Mouse (Mus musculus) MEL (cell line): Measurements from ENCODE around the gene Vegfb. TPM values are rescaled to one million over a fixed set of nuclear protein-coding genes. Genes with fewer than 3 reads are reported as not detected.

ENCODE experiments used
- DNase-seq: peaks from one replicate; pipeline ENCODE4 v3.0.0; 2011; ENCODE audit warnings: low read depth, low spot score
- H3K27ac ChIP-seq: 2 replicates; pipeline ENCODE4 v1.5.1; 2012; ENCODE audit warnings: low read depth, mild to moderate bottlenecking, control low read depth, low read length, moderate library complexity; ENCODE audit not compliant: control insufficient read depth
- H3K27me3 ChIP-seq, 2 experiments: fragments of 150-350 bp in 1 of 2; sonication (generic) in 1 of 2; 2 replicates each; pipeline ENCODE4 v1.6.1; 2012; ENCODE audit warnings: low read length in 2 of 2, mild to moderate bottlenecking in 2 of 2, improper control_type of control experiment in 1 of 2, moderate library complexity in 1 of 2; ENCODE audit not compliant: insufficient read depth in 2 of 2, control insufficient read depth in 1 of 2
- H3K36me3 ChIP-seq, 2 experiments: 2 replicates each; pipeline ENCODE4 v1.6.1; 2012 to 2014; ENCODE audit warnings: low read length in 2 of 2, improper control_type of control experiment in 1 of 2, inconsistent platforms in 1 of 2, mild to moderate bottlenecking in 1 of 2; ENCODE audit not compliant: insufficient read depth in 2 of 2, control insufficient read depth in 1 of 2
- H3K4me1 ChIP-seq, 2 experiments: fragments of 150-350 bp in 1 of 2; sonication (generic) in 1 of 2; 2 replicates each; pipeline ENCODE4 v1.6.1; 2012; ENCODE audit warnings: low read length in 2 of 2, improper control_type of control experiment in 1 of 2, mild to moderate bottlenecking in 1 of 2; ENCODE audit not compliant: insufficient read depth in 2 of 2, control insufficient read depth in 1 of 2
- H3K4me3 ChIP-seq, 2 experiments: fragments of 150-350 bp in 1 of 2; sonication (generic) in 1 of 2; 2 replicates each; pipeline ENCODE4 v1.5.1; 2012; ENCODE audit warnings: low read depth in 2 of 2, low read length in 2 of 2, mild to moderate bottlenecking in 2 of 2, moderate library complexity in 2 of 2, control low read depth in 1 of 2, improper control_type of control experiment in 1 of 2; ENCODE audit not compliant: control insufficient read depth in 1 of 2, insufficient read depth in 1 of 2
- H3K79me2 ChIP-seq: 2 replicates; pipeline ENCODE4 v1.6.1; 2012; ENCODE audit warnings: mild to moderate bottlenecking, low read length, moderate library complexity; ENCODE audit not compliant: control insufficient read depth, poor library complexity, insufficient read depth
- H3K9ac ChIP-seq: 2 replicates; pipeline ENCODE4 v1.6.1; 2012; ENCODE audit warnings: low read depth, mild to moderate bottlenecking, control low read depth, low read length, moderate library complexity; ENCODE audit not compliant: control insufficient read depth, poor library complexity, severe bottlenecking
- H3K9me3 ChIP-seq: fragments of 150-350 bp; sonication (generic); replicated peaks from 2 replicates; pipeline ENCODE4 v1.6.1; 2012; ENCODE audit warnings: mild to moderate bottlenecking, low read length, improper control_type of control experiment, moderate library complexity; ENCODE audit not compliant: insufficient read depth
- BHLHE40 ChIP-seq: IDR thresholded peaks from 2 replicates; pipeline ENCODE4 v1.6.1; 2012; ENCODE audit warnings: low read depth, mild to moderate bottlenecking, inconsistent platforms, low read length, improper control_type of control experiment, borderline replicate concordance
- CHD1 ChIP-seq: IDR thresholded peaks from 2 replicates; pipeline ENCODE4 v1.6.1; 2012; ENCODE audit warnings: low read depth, mild to moderate bottlenecking, inconsistent platforms, low read length, improper control_type of control experiment
- CHD2 ChIP-seq: IDR thresholded peaks from 2 replicates; pipeline ENCODE4 v1.6.1; 2011; ENCODE audit warnings: low read length, improper control_type of control experiment
- CTCF ChIP-seq, 3 experiments: IDR thresholded peaks in 2 of 3; conservative IDR thresholded peaks in 1 of 3; 2 replicates each; pipeline ENCODE4 v1.5.1; 2011 to 2012; ENCODE audit warnings: low read length in 3 of 3, low read depth in 2 of 3, mild to moderate bottlenecking in 2 of 3, improper control_type of control experiment in 1 of 3, inconsistent platforms in 1 of 3, mixed read lengths in 1 of 3, moderate library complexity in 1 of 3; ENCODE audit not compliant: control insufficient read depth in 1 of 3, insufficient read depth in 1 of 3, poor library complexity in 1 of 3, severe bottlenecking in 1 of 3
- E2F4 ChIP-seq: IDR thresholded peaks from 2 replicates; pipeline ENCODE4 v1.6.1; 2011; ENCODE audit warnings: low read depth, low read length, improper control_type of control experiment, borderline replicate concordance
- ELF1 ChIP-seq: IDR thresholded peaks from 2 replicates; pipeline ENCODE4 v1.6.1; 2014; ENCODE audit warnings: low read depth, mild to moderate bottlenecking, inconsistent platforms, low read length, improper control_type of control experiment, moderate library complexity
- EP300 ChIP-seq, 2 experiments: IDR thresholded peaks; 2 replicates each; pipeline ENCODE4 v1.6.1; 2011; ENCODE audit warnings: improper control_type of control experiment in 2 of 2, low read length in 2 of 2, low read depth in 1 of 2, mild to moderate bottlenecking in 1 of 2
- ETS1 ChIP-seq: IDR thresholded peaks from 2 replicates; pipeline ENCODE4 v1.6.1; 2012; ENCODE audit warnings: low read depth, mild to moderate bottlenecking, inconsistent platforms, low read length, improper control_type of control experiment, moderate library complexity
- GABPA ChIP-seq: IDR thresholded peaks from 2 replicates; pipeline ENCODE4 v1.6.1; 2012; ENCODE audit warnings: low read depth, mild to moderate bottlenecking, inconsistent platforms, low read length, improper control_type of control experiment, moderate library complexity
- HCFC1 ChIP-seq: IDR thresholded peaks from 2 replicates; pipeline ENCODE4 v1.6.1; 2012; ENCODE audit warnings: low read depth, mild to moderate bottlenecking, inconsistent platforms, low read length, improper control_type of control experiment, moderate library complexity
- JUND ChIP-seq: IDR thresholded peaks from 2 replicates; pipeline ENCODE4 v1.6.1; 2011; ENCODE audit warnings: low read depth, mild to moderate bottlenecking, improper control_type of control experiment, low read length
- KAT2A ChIP-seq: conservative IDR thresholded peaks from 2 replicates; pipeline ENCODE4 v1.6.1; 2012; ENCODE audit warnings: low read depth, low read length, improper control_type of control experiment, inconsistent platforms
- MAFK ChIP-seq: IDR thresholded peaks from 2 replicates; pipeline ENCODE4 v1.6.1; 2011; ENCODE audit warnings: low read depth, mild to moderate bottlenecking, low read length, improper control_type of control experiment, borderline replicate concordance
- MAX ChIP-seq: IDR thresholded peaks from 2 replicates; pipeline ENCODE4 v1.6.1; 2011; ENCODE audit warnings: low read length, improper control_type of control experiment
- MAZ ChIP-seq: IDR thresholded peaks from 2 replicates; pipeline ENCODE4 v1.6.1; 2012; ENCODE audit warnings: low read depth, mild to moderate bottlenecking, inconsistent platforms, low read length, improper control_type of control experiment
- MXI1 ChIP-seq: IDR thresholded peaks from 2 replicates; pipeline ENCODE4 v1.6.1; 2011; ENCODE audit warnings: mild to moderate bottlenecking, low read depth, low read length, improper control_type of control experiment
- MYB ChIP-seq: IDR thresholded peaks from 2 replicates; pipeline ENCODE4 v1.6.1; 2011; ENCODE audit warnings: mild to moderate bottlenecking, low read depth, low read length, improper control_type of control experiment
- MYC ChIP-seq: IDR thresholded peaks from 2 replicates; pipeline ENCODE4 v1.6.1; 2011; ENCODE audit warnings: low read depth, mild to moderate bottlenecking, low read length, improper control_type of control experiment, moderate library complexity
- NELFE ChIP-seq: IDR thresholded peaks from 2 replicates; pipeline ENCODE4 v1.6.1; 2011; ENCODE audit warnings: low read depth, low read length, improper control_type of control experiment
- POLR2A ChIP-seq, 2 experiments: IDR thresholded peaks; 2 replicates each; pipeline ENCODE4 v1.6.1; 2011 to 2012; ENCODE audit warnings: low read length in 2 of 2, mild to moderate bottlenecking in 2 of 2, control low read depth in 1 of 2, improper control_type of control experiment in 1 of 2, low read depth in 1 of 2, moderate library complexity in 1 of 2; ENCODE audit not compliant: control insufficient read depth in 1 of 2, insufficient read depth in 1 of 2, poor library complexity in 1 of 2
- POLR2AphosphoS2 ChIP-seq: IDR thresholded peaks from 2 replicates; pipeline ENCODE4 v1.6.1; 2011; ENCODE audit warnings: low read length, improper control_type of control experiment
- POLR2AphosphoS5 ChIP-seq: IDR thresholded peaks from 2 replicates; pipeline ENCODE4 v1.6.1; 2012; ENCODE audit warnings: low read depth, borderline replicate concordance, mild to moderate bottlenecking, inconsistent platforms, low read length, moderate library complexity, mixed read lengths
- RAD21 ChIP-seq: IDR thresholded peaks from 2 replicates; pipeline ENCODE4 v1.6.1; 2011; ENCODE audit warnings: mild to moderate bottlenecking, low read depth, low read length, improper control_type of control experiment
- RCOR1 ChIP-seq: IDR thresholded peaks from 2 replicates; pipeline ENCODE4 v1.6.1; 2012; ENCODE audit warnings: low read depth, mild to moderate bottlenecking, inconsistent platforms, low read length, improper control_type of control experiment
- SIN3A ChIP-seq: IDR thresholded peaks from 2 replicates; pipeline ENCODE4 v1.6.1; 2012; ENCODE audit warnings: low read length, improper control_type of control experiment, inconsistent platforms
- TAL1 ChIP-seq: IDR thresholded peaks from 2 replicates; pipeline ENCODE4 v1.6.1; 2012; ENCODE audit warnings: mild to moderate bottlenecking, inconsistent platforms, low read length, moderate library complexity, mixed read lengths
- TBP ChIP-seq: IDR thresholded peaks from 2 replicates; pipeline ENCODE4 v1.8.0; 2011; ENCODE audit warnings: low read depth, low read length, improper control_type of control experiment
- TCF12 ChIP-seq: IDR thresholded peaks from 2 replicates; pipeline ENCODE4 v1.6.1; 2014; ENCODE audit warnings: low read depth, mild to moderate bottlenecking, inconsistent platforms, low read length, improper control_type of control experiment, moderate library complexity
- UBTF ChIP-seq: IDR thresholded peaks from 2 replicates; pipeline ENCODE4 v1.6.1; 2012; ENCODE audit warnings: low read depth, mild to moderate bottlenecking, inconsistent platforms, low read length, improper control_type of control experiment, moderate library complexity, borderline replicate concordance; ENCODE audit not compliant: insufficient read depth
- USF1 ChIP-seq: IDR thresholded peaks from 2 replicates; pipeline ENCODE4 v1.6.1; 2014; ENCODE audit warnings: low read depth, mild to moderate bottlenecking, inconsistent platforms, low read length, improper control_type of control experiment, moderate library complexity
- USF2 ChIP-seq, 2 experiments: IDR thresholded peaks; 2 replicates each; pipeline ENCODE4 v1.6.1; 2011 to 2012; ENCODE audit warnings: improper control_type of control experiment in 2 of 2, low read length in 2 of 2, borderline replicate concordance in 1 of 2, inconsistent platforms in 1 of 2, low read depth in 1 of 2, mild to moderate bottlenecking in 1 of 2; ENCODE audit not compliant: insufficient read depth in 1 of 2
- ZC3H11A ChIP-seq: IDR thresholded peaks from 2 replicates; pipeline ENCODE4 v1.6.1; 2012; ENCODE audit warnings: low read depth, mild to moderate bottlenecking, inconsistent platforms, low read length, improper control_type of control experiment
- ZKSCAN1 ChIP-seq: IDR thresholded peaks from 2 replicates; pipeline ENCODE4 v1.6.1; 2012; ENCODE audit warnings: low read depth, mild to moderate bottlenecking, inconsistent platforms, low read length, improper control_type of control experiment, moderate library complexity
- ZMIZ1 ChIP-seq: IDR thresholded peaks from 2 replicates; pipeline ENCODE4 v1.6.1; 2012; ENCODE audit warnings: low read depth, mild to moderate bottlenecking, inconsistent platforms, low read length, improper control_type of control experiment, moderate library complexity
- ZNF384 ChIP-seq: IDR thresholded peaks from 2 replicates; pipeline ENCODE4 v1.6.1; 2012; ENCODE audit warnings: low read depth, mild to moderate bottlenecking, inconsistent platforms, low read length, improper control_type of control experiment
- polyA plus RNA-seq, 2 experiments: library from polyadenylated mRNA; stranded (reverse) in 1 of 2; unstranded in 1 of 2; fragments of >175 nt in 1 of 2; fragments of >200 nt in 1 of 2; gene quantifications; 2 replicates each; pipeline versions ENCODE4 v1.2.1 to v1.2.4; 2012; ENCODE audit warnings: low replicate concordance in 2 of 2, low read depth in 1 of 2; ENCODE audit not compliant: insufficient read length in 2 of 2, insufficient read depth in 1 of 2, missing spikeins in 1 of 2
- total RNA-seq: library from RNA; depleted of rRNA; stranded (reverse); fragments of 300-350 nt; gene quantifications from 2 replicates; pipeline ENCODE4 v1.2.3, GENCODE M21; 2012

The Vegfb gene
- total and polyA plus RNA-seq, 3 experiments: 11.2 to 67.6 TPM; not detected in 1

DNA sequence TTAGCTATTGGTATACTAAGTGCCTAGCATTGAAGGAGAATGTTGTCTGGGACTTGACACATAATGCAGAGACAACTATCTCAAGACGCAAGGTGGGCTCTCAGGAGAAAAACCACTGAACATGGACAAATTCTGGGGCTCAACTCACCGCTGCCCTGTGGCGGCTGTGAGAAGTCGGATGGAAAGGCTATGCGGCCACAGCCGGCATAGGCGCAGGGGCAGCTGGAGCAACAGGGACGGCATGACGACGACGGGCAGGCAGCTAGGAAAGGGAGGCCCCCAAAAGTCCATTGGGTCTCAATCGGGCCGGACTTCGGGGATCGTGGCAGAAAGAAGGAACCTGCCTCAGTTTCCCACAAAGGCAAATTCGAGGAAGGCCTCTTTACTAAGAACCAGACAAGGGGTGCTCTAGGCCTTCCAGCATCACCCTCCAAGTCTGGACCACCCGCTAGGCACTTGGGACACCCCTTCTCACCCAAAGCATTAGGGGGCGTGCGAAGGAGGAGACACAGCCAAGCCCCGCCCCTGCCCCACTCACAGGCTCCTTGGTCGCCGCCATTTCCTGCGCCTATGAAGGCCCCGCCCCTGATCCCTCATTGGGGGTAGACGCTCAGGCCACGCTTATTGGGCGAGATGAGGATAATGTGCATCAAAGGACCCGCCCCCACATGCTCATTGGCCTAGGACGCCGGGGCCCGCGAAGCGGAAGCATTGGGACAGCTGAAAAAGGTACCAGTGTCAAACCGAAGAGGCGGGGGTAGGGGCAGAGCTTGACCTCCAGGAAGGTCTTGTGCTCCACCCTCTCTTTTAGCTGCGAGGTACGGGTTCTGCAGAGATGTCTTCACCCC lies 4.8 kb upstream of the Vegfb start, which contains the start of gene Dnajc4:
Gene Dnajc4, minus strand, starts transcription at position 562 of the 848 bp plus-strand sequence.
- peak within 1 kb of the TSS; percentile 25 for H3K27ac ChIP-seq
- H3K9me3 ChIP-seq: no peaks in the 10 kb centered on the region
- H3K36me3 ChIP-seq: 0 out of 4 replicates have a peak, but pooled peaks cover 0 to 2% of the 10 kb centered on the region in 2 experiments
- H3K4me1 ChIP-seq: peaks cover 7 to 28% of the 10 kb centered on the region in 2 experiments; a peak in 3 of 4 replicates
- DNase-seq: peak; percentile 99
- peaks cover 5% of the 10 kb centered on the region; the same call in 1 of the 2 replicates for H3K79me2 ChIP-seq
- H3K4me3 ChIP-seq: peak within 1 kb of the TSS; percentile 75 to 97
- H3K27me3 ChIP-seq: no peaks in the 10 kb centered on the region
- peak within 1 kb of the TSS; percentile 80 for H3K9ac ChIP-seq
- TF ChIP-seq CHD2 (peak; percentile 29; the same call in 1 of the 2 replicates), POLR2AphosphoS5 (no peak), E2F4 (peak; percentile 86; the same call in 1 of the 2 replicates), ZC3H11A (no peak), HCFC1 (peak; percentile 79), POLR2A (IDR thresholded peaks at IDR 0.05; ENCODE audit: control insufficient read depth in 1 of 2, insufficient read depth in 1 of 2, low read depth in 1 of 2, low read length in 2 of 2, poor library complexity in 1 of 2) (peak; percentile 20 to 81; a peak in 2 of 4 replicates), ETS1 (no peak), USF1 (0 out of 2 replicates have a peak, but pooled peaks have one; percentile 33), RAD21 (no peak), ELF1 (peak; percentile 87), CHD1 (0 out of 2 replicates have a peak, but pooled peaks have one; percentile 40), ZKSCAN1 (no peak), NELFE (peak; percentile 59; the same call in 1 of the 2 replicates), MAZ (no peak; the same call in 1 of the 2 replicates), POLR2AphosphoS2 (no peak; the same call in 1 of the 2 replicates), USF2 (IDR thresholded peaks at IDR 0.05; ENCODE audit: borderline replicate concordance in 1 of 2, insufficient read depth in 1 of 2, low read depth in 1 of 2, low read length in 2 of 2) (no peak), GABPA (no peak), TCF12 (0 out of 2 replicates have a peak, but pooled peaks have one; percentile 18), UBTF (no peak), CTCF (IDR thresholded peaks at IDR 0.05 in 2 of 3, conservative IDR thresholded peaks at IDR 0.05 in 1 of 3; ENCODE audit: control insufficient read depth in 1 of 3, insufficient read depth in 1 of 3, low read depth in 2 of 3, low read length in 3 of 3, poor library complexity in 1 of 3, severe bottlenecking in 1 of 3) (peak in 1 of 3 experiments; percentile 3; a peak in 1 of 6 replicates), MYC (0 out of 2 replicates have a peak, but pooled peaks have one; percentile 32), TAL1 (no peak), MAX (peak; percentile 42; the same call in 1 of the 2 replicates), ZNF384 (no peak), RCOR1 (no peak), MYB (no peak), ZMIZ1 (0 out of 2 replicates have a peak, but pooled peaks have one; percentile 56), SIN3A (peak; percentile 79), MXI1 (peak; percentile 81), EP300 (IDR thresholded peaks at IDR 0.05; ENCODE audit: low read depth in 1 of 2, low read length in 2 of 2) (no peak), KAT2A (peak; percentile 39; the same call in 1 of the 2 replicates), TBP (peak; percentile 44; the same call in 1 of the 2 replicates), JUND (no peak), MAFK (no peak), BHLHE40 (no peak)
